ENCODE assay signal across 19 mouse cellular contexts in genomic region chr16:93498800-93499199, GRCm38 (mm10).
DNase-seq lines count a peak whose midpoint lies in the region; ATAC-seq and TF ChIP-seq lines count a peak whose summit lies in the region.
"Had no signal": no experiment of that assay in that cellular context is flagged by ENCODE, and none has a peak within 500 bp of the region (broad histone marks: within the 10 kb centered on the region; RNA-seq: fewer than 3 reads in every experiment).

No protein-coding gene starts in this region.

- WGBS in intestine, embryonic 14.5 days: 89% methylated on average over 2 of the region's 2 CpGs
- WGBS in intestine, embryonic 16.5 days: 89% methylated on average over 2 of the region's 2 CpGs

- TF ChIP-seq EP300 in CH12.LX (IDR thresholded peaks at IDR 0.05; ENCODE audit: low read length): no peak

- TF ChIP-seq POLR2A in CH12.LX (IDR thresholded peaks at IDR 0.05; ENCODE audit: low read depth, low read length): no peak

- in situ Hi-C loops in CH12.LX (cut with MboI; ENCODE audit: low pct_ligation_motif_present, low pct_unique_long_range_greater_than_20kb, low sequenced_read_pairs): no loop called here

- H3K4me3 ChIP-seq in intestine, embryonic 14.5 days (ENCODE audit: low read depth, low read length): no peak overlapping the region
- no peak overlapping the region for H3K4me3 ChIP-seq in intestine, embryonic 16.5 days (ENCODE audit: low read length)
- H3K4me3 ChIP-seq in CH12.LX (replicated peaks in 1 of 3; ENCODE audit: low read depth in 2 of 3, low read length in 2 of 3, poor library complexity in 1 of 3): no peak overlapping the region

- H3K27ac ChIP-seq in intestine, embryonic 14.5 days (ENCODE audit: low read depth): no peak overlapping the region
- no peak overlapping the region for H3K27ac ChIP-seq in intestine, embryonic 16.5 days (ENCODE audit: low read length)
- H3K27ac ChIP-seq in CH12.LX (ENCODE audit: insufficient read depth, low read depth): no peak overlapping the region

- H3K27me3 ChIP-seq in intestine, embryonic 14.5 days (replicated peaks; ENCODE audit: control insufficient read depth, insufficient read depth, low read length): no peaks in the 10 kb centered on the region
- H3K27me3 ChIP-seq in intestine, embryonic 16.5 days (replicated peaks; ENCODE audit: control insufficient read depth, insufficient read depth, low read length): no peaks in the 10 kb centered on the region
- no peaks in the 10 kb centered on the region for H3K27me3 ChIP-seq in CH12.LX (replicated peaks)

- ATAC-seq in intestine, embryonic 14.5 days (replicated peaks; ENCODE audit: low FRiP score, low TSS enrichment, low read depth): no peak
- ATAC-seq in intestine, embryonic 16.5 days: no peak
- no peak for ATAC-seq in megakaryocyte progenitor cell, adult 5-6 weeks (replicated peaks; ENCODE audit: poor library complexity)
- ATAC-seq: activated CD4-positive, CD25-positive, alpha-beta regulatory T cell, adult 4 months; CD4-positive, CD25-positive, alpha-beta regulatory T cell, adult 4 months; Patski had no signal

- no peak overlapping the region for H3K9ac ChIP-seq in intestine, embryonic 14.5 days (ENCODE audit: low read length)
- no peak overlapping the region for H3K9ac ChIP-seq in intestine, embryonic 16.5 days (ENCODE audit: low read depth, low read length)
- no peak overlapping the region for H3K9ac ChIP-seq in CH12.LX (ENCODE audit: insufficient read depth, low read depth)

- no peak for TF ChIP-seq CTCF in CH12.LX (conservative IDR thresholded peaks at IDR 0.05 in 1 of 2, IDR thresholded peaks at IDR 0.05 in 1 of 2; ENCODE audit: low read depth in 2 of 2, low read length in 2 of 2)

- dilution Hi-C loops in CH12.LX (cut with MboI; ENCODE audit: extremely low pct_ligation_motif_present, extremely low pct_unique_long_range_greater_than_20kb, low sequenced_read_pairs): no loop called here

- DNase-seq in intestine, embryonic 14.5 days (ENCODE audit: low spot score): peak; percentile 32
- peak; percentile 52 for DNase-seq in CH12.LX (ENCODE audit: extremely low read depth)
- DNase-seq: adrenal gland, adult 2 months; adrenal gland, adult 8-10 months; adrenal gland, postnatal 10 days; adrenal gland, postnatal 14 days; adrenal gland, postnatal 25 days; adrenal gland, postnatal 36 days; B cell, adult 2 months; cerebellum, adult 11 months; cerebellum, adult 11-12 months; cerebellum, adult 18-20 months; cerebellum, adult 2 months had no signal

- no peaks in the 10 kb centered on the region for H3K4me1 ChIP-seq in intestine, embryonic 14.5 days (replicated peaks; ENCODE audit: control insufficient read depth, insufficient read depth, low read length)
- H3K4me1 ChIP-seq in intestine, embryonic 16.5 days (ENCODE audit: control insufficient read depth, insufficient read depth, low read length): no peaks in the 10 kb centered on the region
- H3K4me1 ChIP-seq in CH12.LX (ENCODE audit: control insufficient read depth in 1 of 2, insufficient read depth in 2 of 2): peaks cover 0 to 15% of the 10 kb centered on the region in 2 experiments; a peak in 2 of 4 replicates

- H3K9me3 ChIP-seq in intestine, embryonic 14.5 days (ENCODE audit: control insufficient read depth, low read length): peaks cover 9% of the 10 kb centered on the region
- peaks cover 3% of the 10 kb centered on the region; the same call in 1 of the 2 replicates for H3K9me3 ChIP-seq in intestine, embryonic 16.5 days (ENCODE audit: control insufficient read depth, low read length)
- H3K9me3 ChIP-seq in CH12.LX (replicated peaks; ENCODE audit: low read length): peaks cover 15% of the 10 kb centered on the region

- H3K4me2 ChIP-seq in intestine, embryonic 14.5 days (ENCODE audit: low read length): no peak overlapping the region
- H3K4me2 ChIP-seq in intestine, embryonic 16.5 days (ENCODE audit: low read depth, low read length): no peak overlapping the region
- no peak overlapping the region for H3K4me2 ChIP-seq in CH12.LX (ENCODE audit: insufficient read depth, low read depth, poor library complexity, severe bottlenecking)

- H3K79me2 ChIP-seq in CH12.LX (replicated peaks; ENCODE audit: control insufficient read depth, extremely low read depth, insufficient read depth, poor library complexity, severe bottlenecking): no peaks in the 10 kb centered on the region

- TF ChIP-seq RAD21 in CH12.LX (IDR thresholded peaks at IDR 0.05; ENCODE audit: low read depth, low read length): no peak

- no peaks in the 10 kb centered on the region for H3K36me3 ChIP-seq in intestine, embryonic 14.5 days (ENCODE audit: control insufficient read depth, insufficient read depth, low read length)
- no peaks in the 10 kb centered on the region for H3K36me3 ChIP-seq in intestine, embryonic 16.5 days (ENCODE audit: control insufficient read depth, insufficient read depth, low read length)
- no peaks in the 10 kb centered on the region for H3K36me3 ChIP-seq in CH12.LX (replicated peaks in 1 of 2; ENCODE audit: control insufficient read depth in 1 of 2, insufficient read depth in 1 of 2, low read length in 1 of 2)
- H3K36me3 ChIP-seq: G1E had no signal

TF ChIP-seq in CH12.LX, 34 proteins besides CTCF, POLR2A, EP300 and RAD21:
- no peak for TF ChIP-seq NRF1 (IDR thresholded peaks at IDR 0.05; ENCODE audit: low read depth, low read length)
- TF ChIP-seq MEF2A (IDR thresholded peaks at IDR 0.05; ENCODE audit: borderline replicate concordance, low read depth, low read length): no peak
- peak; percentile 49 for TF ChIP-seq ETS1 (conservative IDR thresholded peaks at IDR 0.05; ENCODE audit: low read depth, low read length)
- TF ChIP-seq TCF12 (IDR thresholded peaks at IDR 0.05; ENCODE audit: low read depth, low read length): peak; percentile 51; the same call in 1 of the 2 replicates
